Mouse (Mus musculus): ENCODE measurements around the gene Gigyf2. TPM values are rescaled to one million over a fixed set of nuclear protein-coding genes. Genes with fewer than 3 reads are reported as not detected.

The Gigyf2 gene
- polyA plus RNA-seq, 1 experiment from 2014 or later = 77.0 TPM

- no peak for ATAC-seq (ENCODE audit: low read depth)
- WGBS = 90% methylated on average over 8 of the region's 8 CpGs
- no peak overlapping the region for H3K27ac ChIP-seq (ENCODE audit: low read depth, low read length)
- H3K4me2 ChIP-seq (ENCODE audit: low read depth, low read length) = no peak overlapping the region
- no peaks in the 10 kb centered on the region for H3K27me3 ChIP-seq (ENCODE audit: control insufficient read depth, insufficient read depth, low read length)
- no peaks in the 10 kb centered on the region for H3K36me3 ChIP-seq (ENCODE audit: control insufficient read depth, insufficient read depth, low read length)
- no peak overlapping the region for H3K4me3 ChIP-seq (ENCODE audit: low read depth, low read length)
- H3K4me1 ChIP-seq (ENCODE audit: control insufficient read depth, insufficient read depth, low read length) = no peaks in the 10 kb centered on the region
- no peaks in the 10 kb centered on the region for H3K9me3 ChIP-seq (ENCODE audit: control insufficient read depth, low read length)
- H3K9ac ChIP-seq (replicated peaks; ENCODE audit: low read depth, low read length) = no peak overlapping the region
Observed at GRCm38 (mm10) chr1:87313843-87314570, 12.8 kb upstream of the Gigyf2 start.

- Histone ChIP-seq H3K4me1 (ENCODE audit: control insufficient read depth, insufficient read depth, low read length) (no peaks in the 10 kb centered on the region), H3K4me2 (ENCODE audit: low read depth, low read length) (no peak overlapping the region), H3K36me3 (ENCODE audit: control insufficient read depth, insufficient read depth, low read length) (no peaks in the 10 kb centered on the region), H3K4me3 (ENCODE audit: low read depth, low read length) (no peak overlapping the region), H3K27me3 (ENCODE audit: control insufficient read depth, insufficient read depth, low read length) (no peaks in the 10 kb centered on the region), H3K9me3 (ENCODE audit: control insufficient read depth, low read length) (no peaks in the 10 kb centered on the region), H3K27ac (ENCODE audit: low read depth, low read length) (no peak overlapping the region), H3K9ac (replicated peaks; ENCODE audit: low read depth, low read length) (no peak overlapping the region)
- ATAC-seq (ENCODE audit: low read depth) = no peak
- WGBS = 89% methylated on average over 2 of the region's 2 CpGs
Observed at GRCm38 (mm10) chr1:87315431-87315830, 11.4 kb upstream of the Gigyf2 start.

GRCm38 (mm10) chr1:87315894-87316293 lies 10.9 kb upstream of the Gigyf2 start:
- ATAC-seq (ENCODE audit: low read depth) = no peak
- H3K9ac ChIP-seq (replicated peaks; ENCODE audit: low read depth, low read length) = no peak overlapping the region
- no peak overlapping the region for H3K4me3 ChIP-seq (ENCODE audit: low read depth, low read length)
- no peaks in the 10 kb centered on the region for H3K36me3 ChIP-seq (ENCODE audit: control insufficient read depth, insufficient read depth, low read length)
- no peaks in the 10 kb centered on the region for H3K4me1 ChIP-seq (ENCODE audit: control insufficient read depth, insufficient read depth, low read length)
- 77% methylated on average over 2 of the region's 2 CpGs for WGBS
- H3K9me3 ChIP-seq (ENCODE audit: control insufficient read depth, low read length) = peaks cover 1% of the 10 kb centered on the region; the same call in 1 of the 2 replicates
- H3K27me3 ChIP-seq (ENCODE audit: control insufficient read depth, insufficient read depth, low read length) = no peaks in the 10 kb centered on the region
- no peak overlapping the region for H3K27ac ChIP-seq (ENCODE audit: low read depth, low read length)
- H3K4me2 ChIP-seq (ENCODE audit: low read depth, low read length) = no peak overlapping the region

GRCm38 (mm10) chr1:87316672-87317071 lies 10.1 kb upstream of the Gigyf2 start:
- no peak overlapping the region for H3K4me2 ChIP-seq (ENCODE audit: low read depth, low read length)
- H3K9me3 ChIP-seq (ENCODE audit: control insufficient read depth, low read length) = peaks cover 7% of the 10 kb centered on the region; the same call in 1 of the 2 replicates
- H3K36me3 ChIP-seq (ENCODE audit: control insufficient read depth, insufficient read depth, low read length) = no peaks in the 10 kb centered on the region
- no peak overlapping the region for H3K4me3 ChIP-seq (ENCODE audit: low read depth, low read length)
- H3K27me3 ChIP-seq (ENCODE audit: control insufficient read depth, insufficient read depth, low read length) = no peaks in the 10 kb centered on the region
- no peak overlapping the region for H3K27ac ChIP-seq (ENCODE audit: low read depth, low read length)
- no peak overlapping the region for H3K9ac ChIP-seq (replicated peaks; ENCODE audit: low read depth, low read length)
- ATAC-seq (ENCODE audit: low read depth) = peak; percentile 60; the same call in 1 of the 2 replicates
- 51% methylated on average over 3 of the region's 3 CpGs for WGBS
- no peaks in the 10 kb centered on the region for H3K4me1 ChIP-seq (ENCODE audit: control insufficient read depth, insufficient read depth, low read length)

- H3K27ac ChIP-seq (ENCODE audit: low read depth, low read length) = no peak overlapping the region
- H3K4me3 ChIP-seq (ENCODE audit: low read depth, low read length) = no peak overlapping the region
- H3K36me3 ChIP-seq (ENCODE audit: control insufficient read depth, insufficient read depth, low read length) = no peaks in the 10 kb centered on the region
- peaks cover 7% of the 10 kb centered on the region; the same call in 1 of the 2 replicates for H3K9me3 ChIP-seq (ENCODE audit: control insufficient read depth, low read length)
- no peaks in the 10 kb centered on the region for H3K4me1 ChIP-seq (ENCODE audit: control insufficient read depth, insufficient read depth, low read length)
- ATAC-seq (ENCODE audit: low read depth) = no peak
- no peak overlapping the region for H3K4me2 ChIP-seq (ENCODE audit: low read depth, low read length)
- 5% methylated on average over 1 of the region's 1 CpGs for WGBS
- H3K9ac ChIP-seq (replicated peaks; ENCODE audit: low read depth, low read length) = no peak overlapping the region
- H3K27me3 ChIP-seq (ENCODE audit: control insufficient read depth, insufficient read depth, low read length) = no peaks in the 10 kb centered on the region
Observed at GRCm38 (mm10) chr1:87321071-87321470, 5.7 kb upstream of the Gigyf2 start.

- no peak overlapping the region for H3K27ac ChIP-seq (ENCODE audit: low read depth, low read length)
- H3K4me2 ChIP-seq (ENCODE audit: low read depth, low read length) = no peak overlapping the region
- no peaks in the 10 kb centered on the region for H3K4me1 ChIP-seq (ENCODE audit: control insufficient read depth, insufficient read depth, low read length)
- peaks cover 7% of the 10 kb centered on the region; the same call in 1 of the 2 replicates for H3K9me3 ChIP-seq (ENCODE audit: control insufficient read depth, low read length)
- 93% methylated on average over 3 of the region's 3 CpGs for WGBS
- no peak for ATAC-seq (ENCODE audit: low read depth)
- no peaks in the 10 kb centered on the region for H3K36me3 ChIP-seq (ENCODE audit: control insufficient read depth, insufficient read depth, low read length)
- H3K4me3 ChIP-seq (ENCODE audit: low read depth, low read length) = no peak overlapping the region
- H3K9ac ChIP-seq (replicated peaks; ENCODE audit: low read depth, low read length) = no peak overlapping the region
- no peaks in the 10 kb centered on the region for H3K27me3 ChIP-seq (ENCODE audit: control insufficient read depth, insufficient read depth, low read length)
Observed at GRCm38 (mm10) chr1:87322778-87323177, 4.0 kb upstream of the Gigyf2 start.

- Histone ChIP-seq H3K27ac (ENCODE audit: low read depth, low read length) (no peak overlapping the region), H3K4me3 (ENCODE audit: low read depth, low read length) (no peak overlapping the region), H3K4me1 (ENCODE audit: control insufficient read depth, insufficient read depth, low read length) (peaks cover 7% of the 10 kb centered on the region), H3K9me3 (ENCODE audit: control insufficient read depth, low read length) (peaks cover 7% of the 10 kb centered on the region; the same call in 1 of the 2 replicates), H3K27me3 (ENCODE audit: control insufficient read depth, insufficient read depth, low read length) (no peaks in the 10 kb centered on the region), H3K4me2 (ENCODE audit: low read depth, low read length) (no peak overlapping the region), H3K9ac (replicated peaks; ENCODE audit: low read depth, low read length) (no peak overlapping the region), H3K36me3 (ENCODE audit: control insufficient read depth, insufficient read depth, low read length) (no peaks in the 10 kb centered on the region)
- no peak for ATAC-seq (ENCODE audit: low read depth)
Observed at GRCm38 (mm10) chr1:87324649-87325048, 2.1 kb upstream of the Gigyf2 start.

- Histone ChIP-seq H3K27me3 (ENCODE audit: control insufficient read depth, insufficient read depth, low read length) (no peaks in the 10 kb centered on the region), H3K9ac (replicated peaks; ENCODE audit: low read depth, low read length) (peak overlapping the region; percentile 99), H3K36me3 (ENCODE audit: control insufficient read depth, insufficient read depth, low read length) (no peaks in the 10 kb centered on the region), H3K9me3 (ENCODE audit: control insufficient read depth, low read length) (no peaks in the 10 kb centered on the region), H3K4me2 (ENCODE audit: low read depth, low read length) (peak overlapping the region; percentile 64), H3K4me1 (ENCODE audit: control insufficient read depth, insufficient read depth, low read length) (peaks cover 7% of the 10 kb centered on the region), H3K27ac (ENCODE audit: low read depth, low read length) (peak overlapping the region; percentile 92), H3K4me3 (ENCODE audit: low read depth, low read length) (peak overlapping the region; percentile 96)
- WGBS = 0% methylated on average over 38 of the region's 53 CpGs
- peak; percentile 75 for ATAC-seq (ENCODE audit: low read depth)
Observed at GRCm38 (mm10) chr1:87327165-87327861, 515 bp downstream of the Gigyf2 start.

- Histone ChIP-seq H3K9me3 (ENCODE audit: control insufficient read depth, low read length) (no peaks in the 10 kb centered on the region), H3K4me1 (ENCODE audit: control insufficient read depth, insufficient read depth, low read length) (peaks cover 7% of the 10 kb centered on the region), H3K4me3 (ENCODE audit: low read depth, low read length) (no peak overlapping the region), H3K9ac (replicated peaks; ENCODE audit: low read depth, low read length) (no peak overlapping the region), H3K27me3 (ENCODE audit: control insufficient read depth, insufficient read depth, low read length) (no peaks in the 10 kb centered on the region), H3K4me2 (ENCODE audit: low read depth, low read length) (no peak overlapping the region), H3K36me3 (ENCODE audit: control insufficient read depth, insufficient read depth, low read length) (peaks cover 10% of the 10 kb centered on the region), H3K27ac (ENCODE audit: low read depth, low read length) (no peak overlapping the region)
- WGBS = 94% methylated on average over 4 of the region's 4 CpGs
- no peak for ATAC-seq (ENCODE audit: low read depth)
Observed at GRCm38 (mm10) chr1:87331774-87332173, 5.0 kb downstream of the Gigyf2 start.

All from neural tube, embryonic 14.5 days (tissue).